Mouse (Mus musculus) kidney, embryonic 15.5 days (tissue): Measurements from ENCODE around the gene Gria4. TPM values are rescaled to one million over a fixed set of nuclear protein-coding genes. Genes with fewer than 3 reads are reported as not detected.
"Not testable (repeated sequence)": the region's sequence is repeated elsewhere in the genome, so short reads cannot be mapped to it uniquely, and the experiment has no call there.

Experiments
- ATAC-seq: fragments of 200-750 bp; cut with Nextera tagmentation; replicated peaks from 2 replicates; pipeline ENCODE4 v1.8.0; 2017; ENCODE audit warnings: moderate TSS enrichment; ENCODE audit not compliant: low FRiP score
- H3K27ac ChIP-seq: fragments of 300-500 bp; sonication (generic); 2 replicates; pipeline ENCODE4 v1.5.1; 2015; ENCODE audit warnings: mild to moderate bottlenecking, inconsistent platforms
- H3K27me3 ChIP-seq: fragments of 300-500 bp; sonication (generic); 2 replicates; pipeline ENCODE4 v1.6.1; 2015; ENCODE audit warnings: inconsistent platforms
- H3K36me3 ChIP-seq: fragments of 300-500 bp; sonication (generic); 2 replicates; pipeline ENCODE4 v1.6.1; 2015; ENCODE audit warnings: inconsistent platforms
- H3K4me1 ChIP-seq: fragments of 300-500 bp; sonication (generic); 2 replicates; pipeline ENCODE4 v1.6.1; 2015; ENCODE audit warnings: inconsistent platforms
- H3K4me2 ChIP-seq: fragments of 300-500 bp; sonication (generic); 2 replicates; pipeline ENCODE4 v1.6.1; 2015; ENCODE audit warnings: moderate library complexity, mild to moderate bottlenecking, inconsistent platforms
- H3K4me3 ChIP-seq: fragments of 300-500 bp; sonication (generic); replicated peaks from 2 replicates; pipeline ENCODE4 v1.5.1; 2015; ENCODE audit warnings: mild to moderate bottlenecking, inconsistent platforms
- H3K9ac ChIP-seq: fragments of 300-500 bp; sonication (generic); 2 replicates; pipeline ENCODE4 v1.6.1; 2015; ENCODE audit warnings: mild to moderate bottlenecking, inconsistent platforms
- H3K9me3 ChIP-seq: fragments of 300-500 bp; sonication (generic); replicated peaks from 2 replicates; pipeline ENCODE4 v1.6.1; 2016; ENCODE audit warnings: inconsistent platforms
- WGBS: fragments of 180-500 bp; shearing (Covaris S2); methylation state at CpG from one replicate; pipeline ENCODE4 v1.1.7; 2015; ENCODE audit warnings: mixed read lengths; 5-methylcytosine and 5-hydroxymethylcytosine counted together
- microRNA-seq: library from miRNA; unstranded; fragments of <30 nt; microRNA quantifications from one replicate; pipeline ENCODE4, GENCODE M21; 2016
- polyA plus RNA-seq: library from polyadenylated mRNA; unstranded; fragments of >200 nt; fragmentation: Nextera tagmentation; extraction: Ambion mirVana; gene quantifications from 2 replicates; pipeline ENCODE4 v1.2.1, GENCODE M21; 2015

Gene Gria4
- polyA plus RNA-seq, 1 experiment from 2014 or later: 12.6 TPM

- no peaks in the 10 kb centered on the region for H3K4me1 ChIP-seq
- no peak overlapping the region for H3K4me3 ChIP-seq
- no peak overlapping the region for H3K27ac ChIP-seq
- H3K4me2 ChIP-seq: no peak overlapping the region
- peak; percentile 73; the same call in 1 of the 2 replicates for ATAC-seq
- WGBS: 26% methylated on average over 2 of the region's 2 CpGs
- no peaks in the 10 kb centered on the region for H3K9me3 ChIP-seq
- no peaks in the 10 kb centered on the region for H3K36me3 ChIP-seq
- no peaks in the 10 kb centered on the region for H3K27me3 ChIP-seq
- no peak overlapping the region for H3K9ac ChIP-seq
Observed at GRCm38 (mm10) chr9:4442908-4443307, 353.1 kb downstream of the Gria4 start.

GRCm38 (mm10) chr9:4400801-4401200, 395.2 kb downstream of the Gria4 start:
- H3K4me3 ChIP-seq, H3K9ac ChIP-seq, ATAC-seq, H3K9me3 ChIP-seq, H3K27ac ChIP-seq, H3K4me2 ChIP-seq, H3K27me3 ChIP-seq, H3K4me1 ChIP-seq, H3K36me3 ChIP-seq: not testable (repeated sequence)
- 92% methylated on average over 11 of the region's 11 CpGs for WGBS

- H3K4me2 ChIP-seq: peak overlapping the region; percentile 69
- peak overlapping the region; percentile 80 for H3K4me3 ChIP-seq
- H3K4me1 ChIP-seq: 0 out of 2 replicates have a peak, but pooled peaks cover 5% of the 10 kb centered on the region
- WGBS: under 1% methylated on average over 15 of the region's 15 CpGs
- peak overlapping the region; percentile 82 for H3K27ac ChIP-seq
- ATAC-seq: no peak
- peaks cover 8% of the 10 kb centered on the region; the same call in 1 of the 2 replicates for H3K36me3 ChIP-seq
- peak overlapping the region; percentile 55 for H3K9ac ChIP-seq
- H3K27me3 ChIP-seq: no peaks in the 10 kb centered on the region
- H3K9me3 ChIP-seq: no peaks in the 10 kb centered on the region
Observed at GRCm38 (mm10) chr9:4376640-4377120, 419.4 kb downstream of the Gria4 start.

GRCm38 (mm10) chr9:4375828-4376639, 420.0 kb downstream of the Gria4 start, which contains the start of gene Msantd4:
TSS of gene Msantd4 (plus strand) at chr9:4376562.
- H3K27me3 ChIP-seq: no peaks in the 10 kb centered on the region
- peak; percentile 100 for ATAC-seq
- peak within 1 kb of the TSS; percentile 69 for H3K4me2 ChIP-seq
- H3K9me3 ChIP-seq: no peaks in the 10 kb centered on the region
- peak within 1 kb of the TSS; percentile 82 for H3K27ac ChIP-seq
- peak within 1 kb of the TSS; percentile 80 for H3K4me3 ChIP-seq
- H3K9ac ChIP-seq: peak within 1 kb of the TSS; percentile 55
- H3K36me3 ChIP-seq: peaks cover 5% of the 10 kb centered on the region; the same call in 1 of the 2 replicates
- H3K4me1 ChIP-seq: 0 out of 2 replicates have a peak, but pooled peaks cover 5% of the 10 kb centered on the region
- 2% methylated on average over 31 of the region's 31 CpGs for WGBS

Small RNAs within 50 kb of the gene (microRNA-seq; reads per million reads assigned to microRNA genes)
- gene Gm23811 (not detected), gene Gm23992 (not detected)
